Mouse (Mus musculus): ENCODE results near the gene Cfap299. TPM values are rescaled to one million over a fixed set of nuclear protein-coding genes. Genes with fewer than 3 reads are reported as not detected.
"Not testable (repeated sequence)": the region's sequence is repeated elsewhere in the genome, so short reads cannot be mapped to it uniquely, and the experiment has no call there.

Gene Cfap299
- total RNA-seq, 2 experiments from 2014 or later = 0.42 TPM; not detected in 1

- TF ChIP-seq CTCF (IDR thresholded peaks at IDR 0.05) = no peak
- no peak for DNase-seq (ENCODE audit: extremely low spot score in 1 of 2, low spot score in 2 of 2)
- Histone ChIP-seq H3K27ac (no peak within 1 kb of the TSS), H3K4me3 (no peak within 1 kb of the TSS)
- intact Hi-C loops (cut with DNase I) = no loop called here
These were observed 223.3 kb downstream of the Cfap299 start, which contains the start of gene Gm11111 for GRCm38 (mm10) chr5:98552395-98552794. TSS of gene Gm11111 (plus strand) at chr5:98552695.

DNA sequence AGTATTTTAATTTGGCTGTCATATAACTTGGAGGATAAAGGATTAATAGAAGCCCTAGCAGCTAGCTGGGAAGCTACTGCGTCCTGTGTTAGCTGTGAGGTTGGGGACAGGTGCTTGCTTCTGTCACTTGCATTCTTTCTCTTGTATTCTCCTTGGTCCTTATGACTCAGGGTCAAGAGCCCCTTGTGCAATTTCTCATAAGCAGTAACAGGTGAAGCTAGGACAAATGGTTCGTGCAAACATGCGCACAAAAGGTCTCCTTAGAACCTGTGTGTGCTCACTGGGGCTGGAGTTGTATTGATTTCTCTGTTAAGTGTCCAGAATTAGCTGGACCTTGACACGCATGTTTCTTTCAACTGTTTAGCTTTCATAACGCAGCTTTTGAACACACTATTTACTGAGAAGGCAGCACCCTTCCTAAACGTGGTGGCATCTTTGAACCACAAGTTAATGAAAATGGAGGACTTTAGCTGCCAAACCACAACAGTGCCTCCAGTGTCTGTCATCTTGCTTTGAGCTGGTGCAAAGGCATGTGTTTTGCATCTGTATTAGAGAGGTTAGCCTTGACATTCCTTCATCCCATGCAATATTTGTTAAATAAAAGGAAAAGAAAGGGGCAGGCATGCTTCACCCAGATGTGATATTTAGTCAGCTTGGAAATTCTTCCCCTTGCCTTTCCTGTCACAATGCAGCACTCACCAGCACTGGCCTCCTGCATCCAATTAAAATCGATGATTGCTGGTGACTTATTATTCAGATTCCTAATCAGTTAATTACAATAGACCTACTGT is 223.9 kb downstream of the Cfap299 start:
- Histone ChIP-seq H3K4me3 (no peak overlapping the region), H3K27ac (no peak overlapping the region)
- TF ChIP-seq CTCF (IDR thresholded peaks at IDR 0.05) = no peak
- no peak for DNase-seq (ENCODE audit: extremely low spot score in 1 of 2, low spot score in 2 of 2)
- intact Hi-C loops (cut with DNase I) = no loop called here

DNA sequence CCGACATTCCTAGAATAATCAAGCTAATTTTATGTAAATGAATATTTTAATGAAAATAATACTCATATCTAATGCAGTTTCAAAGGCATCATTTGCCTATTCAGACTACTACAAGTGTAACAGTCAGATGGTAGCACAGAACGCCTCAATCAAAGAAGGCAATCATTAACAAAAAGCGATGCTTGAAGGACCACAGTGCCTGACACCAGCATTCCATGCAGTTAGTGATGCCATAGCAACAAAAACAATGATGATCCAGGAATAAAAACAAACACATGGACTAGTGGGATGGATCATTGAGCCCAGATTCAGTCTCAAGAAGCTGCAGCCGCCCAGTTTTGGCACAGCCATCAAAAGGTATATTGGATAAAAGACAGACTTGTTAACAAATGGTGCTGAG is 232.2 kb downstream of the Cfap299 start:
- no peak for DNase-seq (ENCODE audit: extremely low spot score in 1 of 2, low spot score in 2 of 2)
- intact Hi-C loops (cut with DNase I) = no loop called here
- Histone ChIP-seq H3K4me3 (no peak overlapping the region), H3K27ac (no peak overlapping the region)
- TF ChIP-seq CTCF (IDR thresholded peaks at IDR 0.05) = no peak

DNA sequence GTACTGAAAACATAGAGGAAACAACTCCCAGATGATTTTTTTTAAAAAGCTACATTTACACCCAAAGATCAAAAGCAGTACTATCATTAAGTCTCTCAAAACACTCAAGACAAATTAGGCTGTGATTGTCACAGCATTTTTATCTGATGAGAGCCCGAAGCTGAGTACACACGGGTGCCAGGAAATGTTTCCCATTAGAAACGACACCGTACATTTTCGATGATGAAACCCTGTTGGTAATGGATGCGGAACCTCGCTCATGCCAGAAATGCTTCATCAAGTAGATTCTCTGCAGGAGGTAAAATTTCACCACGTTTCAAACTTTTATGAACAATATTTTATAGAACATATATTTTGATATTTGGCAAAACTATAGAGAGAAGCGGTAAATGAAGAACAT is 233.7 kb downstream of the Cfap299 start:
- no peak overlapping the region for H3K4me3 ChIP-seq
- no peak for TF ChIP-seq CTCF (IDR thresholded peaks at IDR 0.05)
- H3K27ac ChIP-seq = no peak overlapping the region
- no peak for DNase-seq (ENCODE audit: extremely low spot score in 1 of 2, low spot score in 2 of 2)
- intact Hi-C loops (cut with DNase I) = no loop called here

GRCm38 (mm10) chr5:98563801-98564200 is 234.7 kb downstream of the Cfap299 start:
- no peak for TF ChIP-seq CTCF (IDR thresholded peaks at IDR 0.05)
- intact Hi-C loops (cut with DNase I) = no loop called here
- Histone ChIP-seq H3K4me3 (no peak overlapping the region), H3K27ac (no peak overlapping the region)
- no peak for DNase-seq (ENCODE audit: extremely low spot score in 1 of 2, low spot score in 2 of 2)

- no peak for TF ChIP-seq CTCF (IDR thresholded peaks at IDR 0.05)
- H3K27ac ChIP-seq = no peak overlapping the region
- no peak overlapping the region for H3K4me3 ChIP-seq
- intact Hi-C loops (cut with DNase I) = no loop called here
- DNase-seq (ENCODE audit: extremely low spot score in 1 of 2, low spot score in 2 of 2) = no peak
These were observed 237.5 kb downstream of the Cfap299 start for GRCm38 (mm10) chr5:98566461-98567193.

- no peak for DNase-seq (ENCODE audit: extremely low spot score in 1 of 2, low spot score in 2 of 2)
- no peak overlapping the region for H3K27ac ChIP-seq
- TF ChIP-seq CTCF (IDR thresholded peaks at IDR 0.05) = no peak
- no peak overlapping the region for H3K4me3 ChIP-seq
- intact Hi-C loops (cut with DNase I) = no loop called here
These were observed 239.4 kb downstream of the Cfap299 start for GRCm38 (mm10) chr5:98568481-98568880.

DNA sequence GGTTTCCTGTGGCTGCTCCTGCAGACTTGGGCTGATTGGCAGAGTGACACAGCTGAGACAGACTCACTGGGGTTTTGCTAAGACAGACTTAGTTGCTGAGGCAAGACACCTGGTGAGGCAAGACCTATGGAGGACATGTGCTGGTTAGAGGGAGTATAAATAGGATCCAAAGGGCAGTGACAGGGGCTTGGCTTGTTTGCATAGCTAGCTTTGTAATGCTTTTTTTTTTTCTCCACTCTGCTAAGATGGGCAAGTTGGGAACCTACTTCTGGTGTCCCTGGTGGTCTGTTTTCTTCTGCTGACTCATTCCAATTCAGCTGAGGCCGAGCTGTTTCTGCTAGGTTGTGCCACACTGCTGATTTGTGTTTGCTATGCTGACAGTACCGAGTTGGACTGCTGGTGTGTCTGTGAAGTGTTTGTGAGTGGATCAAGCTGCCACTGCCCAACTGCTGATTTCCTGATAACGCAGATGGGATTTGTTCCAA is 240.0 kb downstream of the Cfap299 start:
- DNase-seq (ENCODE audit: extremely low spot score in 1 of 2, low spot score in 2 of 2) = no peak
- no peak overlapping the region for H3K27ac ChIP-seq
- intact Hi-C loops (cut with DNase I) = no loop called here
- H3K4me3 ChIP-seq = no peak overlapping the region
- no peak for TF ChIP-seq CTCF (IDR thresholded peaks at IDR 0.05)

- no peak for TF ChIP-seq CTCF (IDR thresholded peaks at IDR 0.05)
- intact Hi-C loops (cut with DNase I) = no loop called here
- no peak for DNase-seq (ENCODE audit: extremely low spot score in 1 of 2, low spot score in 2 of 2)
- no peak overlapping the region for H3K4me3 ChIP-seq
- no peak overlapping the region for H3K27ac ChIP-seq
These were observed 243.3 kb downstream of the Cfap299 start for GRCm38 (mm10) chr5:98572392-98572791.

DNA sequence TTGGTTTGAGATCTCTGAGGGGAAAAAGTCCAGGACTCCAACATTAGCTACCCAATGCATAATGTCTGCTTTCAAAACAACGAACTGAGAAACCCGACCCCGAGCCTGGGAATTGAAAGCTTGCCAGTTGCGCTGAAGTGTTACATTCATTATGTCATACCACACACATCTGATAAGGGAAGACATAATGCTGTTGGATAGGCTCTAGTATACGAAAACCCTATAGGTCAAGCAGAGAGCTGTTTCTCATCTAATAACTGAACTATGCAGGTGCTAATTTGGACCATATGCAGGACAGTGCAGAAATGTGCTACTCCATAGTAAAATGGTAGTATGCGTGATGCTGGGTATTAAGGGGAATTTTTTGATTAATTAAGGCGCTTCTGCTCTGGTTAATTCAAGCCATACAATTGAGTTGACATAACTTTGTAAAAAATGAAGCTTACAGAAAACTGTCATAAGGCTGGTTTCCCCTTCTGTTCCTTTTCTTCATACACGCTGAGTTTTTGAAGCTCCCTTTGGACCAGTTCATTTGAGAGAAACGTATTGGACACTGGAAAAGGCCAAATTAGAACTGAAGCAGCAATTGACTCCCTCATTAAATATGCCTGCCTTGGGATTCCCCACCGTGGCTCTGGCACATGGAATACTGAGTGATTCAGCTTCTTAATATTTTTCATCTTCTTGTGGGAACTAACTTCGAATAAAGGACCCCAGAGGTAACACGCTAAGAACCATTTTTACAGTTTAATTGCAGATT is 245.8 kb downstream of the Cfap299 start:
- DNase-seq (ENCODE audit: extremely low spot score in 1 of 2, low spot score in 2 of 2) = no peak
- Histone ChIP-seq H3K4me3 (no peak overlapping the region), H3K27ac (no peak overlapping the region)
- intact Hi-C loops (cut with DNase I) = no loop called here
- no peak for TF ChIP-seq CTCF (IDR thresholded peaks at IDR 0.05)

DNA sequence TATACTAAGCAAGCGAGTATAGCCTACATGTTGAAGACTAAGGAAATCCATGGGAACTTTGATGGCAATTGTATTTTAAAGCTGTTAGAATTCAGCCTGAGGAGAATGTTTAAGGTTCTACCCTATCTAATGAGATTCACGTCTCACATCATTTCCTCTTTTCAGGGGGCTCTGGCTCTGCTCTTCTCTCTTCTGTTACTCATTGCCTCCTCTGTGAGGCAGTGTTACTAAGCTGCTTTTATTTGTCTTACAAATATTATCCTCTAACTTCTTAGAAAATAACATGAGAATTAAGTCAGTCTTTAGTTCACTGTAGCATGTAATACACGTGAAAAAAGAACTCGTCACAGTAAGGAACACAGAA is 246.3 kb downstream of the Cfap299 start:
- no peak for TF ChIP-seq CTCF (IDR thresholded peaks at IDR 0.05)
- no peak overlapping the region for H3K4me3 ChIP-seq
- no peak for DNase-seq (ENCODE audit: extremely low spot score in 1 of 2, low spot score in 2 of 2)
- intact Hi-C loops (cut with DNase I) = no loop called here
- no peak overlapping the region for H3K27ac ChIP-seq

DNA sequence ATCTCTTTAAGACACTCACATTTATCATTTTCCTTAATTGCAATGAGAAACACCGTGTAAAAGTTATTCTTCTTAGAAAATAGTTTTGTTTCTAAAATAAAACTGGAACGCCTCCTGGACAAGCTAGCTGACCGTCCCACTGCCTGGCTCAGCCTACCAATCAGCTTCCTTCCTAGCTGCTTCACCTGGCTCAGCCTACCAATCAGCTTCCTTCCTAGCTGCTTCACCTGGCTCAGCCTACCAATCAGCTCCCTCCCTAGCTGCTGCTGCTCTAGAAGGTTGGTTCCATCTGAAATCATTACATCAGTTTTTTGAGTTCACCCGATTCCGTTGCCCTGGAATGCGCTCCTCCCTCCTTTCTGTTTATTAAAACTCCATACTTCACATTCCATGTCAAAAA is 247.4 kb downstream of the Cfap299 start:
- H3K4me3 ChIP-seq; intact Hi-C loops (cut with DNase I); DNase-seq (ENCODE audit: extremely low spot score in 1 of 2, low spot score in 2 of 2); H3K27ac ChIP-seq: not testable (repeated sequence)

All from left cerebral cortex, adult 2 months (tissue).